Mouse (Mus musculus) kidney, adult 11 months (tissue): ENCODE results near the gene Rpap1.

Experiments used
- DNase-seq: peaks from one replicate; pipeline ENCODE4 v3.0.0; 2022

The Rpap1 gene

DNA sequence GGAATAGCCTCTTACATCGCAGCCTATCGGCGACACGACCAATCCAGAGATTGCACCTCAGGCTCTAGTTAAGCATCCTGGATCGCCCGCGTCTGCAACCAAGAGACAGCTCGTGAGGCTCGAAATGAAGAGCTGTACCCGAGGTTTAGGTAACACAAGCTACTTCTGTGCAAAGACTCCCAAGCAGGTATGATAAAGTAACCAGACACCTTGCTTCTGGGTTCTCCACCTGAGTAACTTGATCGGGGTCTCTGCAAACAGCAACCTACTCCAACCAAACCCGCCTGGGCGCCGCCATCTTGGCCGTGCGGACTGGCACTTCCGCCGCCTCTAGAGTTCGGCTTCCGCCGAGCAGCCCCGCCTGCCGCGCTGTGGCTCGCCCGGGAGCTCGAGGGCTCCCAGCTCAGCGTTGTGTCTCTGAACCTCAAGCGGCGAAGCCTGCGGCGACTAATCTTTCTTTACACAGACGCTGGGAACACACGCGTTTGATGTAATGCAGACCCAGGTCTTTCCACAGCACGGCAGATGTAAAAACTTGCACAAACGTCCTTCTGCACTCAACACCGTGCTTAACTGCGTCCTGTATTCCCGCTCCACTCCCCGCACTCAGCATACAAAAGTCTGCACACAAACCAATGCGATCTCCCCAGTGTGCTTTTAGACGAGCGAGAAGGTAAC, at the start of gene Rpap1:
Gene Rpap1 (minus strand): TSS at position 332 of the 678 bp plus-strand sequence.
- DNase-seq = peak; percentile 61

DNA sequence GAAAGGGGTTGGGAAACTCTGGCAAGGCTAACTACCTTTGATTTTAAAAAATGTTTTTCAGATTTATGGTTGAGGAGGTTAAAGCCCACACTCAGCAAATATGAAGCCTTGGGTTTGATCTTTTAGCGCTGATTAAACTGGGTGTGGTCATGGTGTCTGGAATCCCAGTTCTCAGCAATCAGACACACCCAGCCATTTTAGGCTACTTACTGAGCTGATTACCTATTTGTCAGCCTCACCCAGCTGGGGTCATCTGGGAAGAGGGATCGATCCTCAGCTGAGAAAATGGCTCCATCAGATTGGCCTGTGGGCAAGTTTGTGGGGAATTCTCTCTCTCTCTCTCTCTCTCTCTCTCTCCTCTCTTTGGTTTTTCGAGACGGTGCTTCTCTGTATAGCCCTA, 46.9 kb upstream of the Rpap1 start:
- no peak for DNase-seq

DNA sequence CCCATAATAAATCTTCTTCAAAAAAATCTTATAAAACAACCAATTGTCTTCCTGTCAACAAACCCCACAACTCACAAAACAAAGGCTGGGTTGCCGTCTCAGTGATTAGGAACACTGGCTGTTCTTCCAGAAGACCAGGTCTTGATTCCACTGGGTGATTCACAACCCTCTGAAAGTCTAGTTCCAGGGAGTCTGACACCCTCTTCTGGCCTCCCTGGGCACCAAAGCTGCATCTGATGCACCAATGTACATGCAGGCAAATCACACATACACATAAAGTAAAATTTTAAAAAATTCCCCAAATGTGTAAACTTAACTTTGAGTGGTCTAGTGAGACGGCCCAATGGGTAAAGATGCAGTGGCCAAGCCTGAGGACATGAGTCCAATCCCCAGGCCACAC, 43.2 kb upstream of the Rpap1 start:
- no peak for DNase-seq

DNA sequence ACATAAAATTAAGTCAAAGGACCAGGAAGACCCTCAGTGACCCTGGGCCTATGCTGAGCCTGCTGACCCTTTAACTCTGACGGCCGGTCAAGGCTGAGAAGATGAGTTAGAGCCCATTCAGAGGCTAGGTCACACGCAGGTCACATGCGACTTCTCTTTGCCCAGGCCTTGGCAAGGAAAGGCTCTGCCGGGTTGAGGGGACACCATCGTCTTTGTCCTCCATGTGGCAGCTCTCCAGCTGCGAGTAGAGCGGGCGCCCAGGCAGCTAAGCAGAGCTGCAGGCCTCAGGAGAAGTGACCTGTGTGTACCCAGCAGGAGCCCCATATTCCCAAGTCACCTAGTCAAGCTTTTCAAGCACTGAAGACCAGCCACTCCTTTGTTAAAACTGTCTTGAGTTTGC, 33.8 kb upstream of the Rpap1 start:
- DNase-seq = no peak

DNA sequence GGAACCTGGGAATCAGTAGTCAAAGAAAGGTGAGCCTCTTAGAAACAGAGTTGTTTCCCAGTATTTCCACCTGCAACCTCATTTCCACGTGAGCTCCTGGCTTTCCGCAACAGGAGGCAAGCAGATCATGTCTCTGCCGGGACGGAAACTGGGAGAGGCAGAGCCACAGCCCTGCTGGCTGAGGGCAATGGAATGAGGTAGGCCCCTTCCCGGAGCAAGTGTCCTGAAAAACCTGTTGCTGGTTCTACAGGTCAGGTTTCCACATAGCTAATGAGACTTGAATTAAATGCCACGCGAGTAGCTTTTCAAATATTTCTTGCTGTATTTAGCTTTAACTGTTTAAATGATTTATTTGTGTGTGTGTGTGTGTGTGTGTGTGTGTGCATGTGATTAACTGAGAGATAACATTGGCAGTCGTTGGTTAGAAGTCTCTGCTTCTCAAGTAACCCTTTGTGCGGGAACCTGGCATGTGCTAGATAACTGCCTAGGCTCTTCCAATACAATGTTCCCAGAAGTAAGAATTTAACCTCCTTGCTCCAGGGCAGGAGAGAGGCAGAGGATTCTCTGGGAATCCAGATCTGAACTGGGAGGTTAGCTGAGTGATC, 31.4 kb upstream of the Rpap1 start:
- DNase-seq = no peak

DNA sequence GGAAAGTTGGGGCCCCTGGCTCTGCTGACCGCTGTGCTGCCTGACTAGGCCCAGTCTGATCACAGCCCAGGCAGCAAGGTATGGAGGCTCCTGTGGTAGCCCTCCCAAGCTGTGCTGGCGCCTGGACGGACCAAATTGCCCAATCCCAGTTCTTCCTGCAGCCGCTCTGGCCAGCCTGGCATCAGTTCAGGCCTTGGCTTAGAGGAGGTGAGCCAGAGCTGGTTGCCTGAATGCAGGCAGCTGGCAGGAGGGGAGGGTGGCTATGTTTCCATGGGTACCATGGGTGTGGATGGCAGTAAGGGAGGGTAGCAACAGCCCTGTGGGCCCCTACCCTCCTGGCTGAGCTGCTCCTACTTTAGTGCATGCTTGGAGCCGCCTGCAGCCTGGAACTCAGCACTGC, 29.7 kb upstream of the Rpap1 start:
- DNase-seq = no peak

DNA sequence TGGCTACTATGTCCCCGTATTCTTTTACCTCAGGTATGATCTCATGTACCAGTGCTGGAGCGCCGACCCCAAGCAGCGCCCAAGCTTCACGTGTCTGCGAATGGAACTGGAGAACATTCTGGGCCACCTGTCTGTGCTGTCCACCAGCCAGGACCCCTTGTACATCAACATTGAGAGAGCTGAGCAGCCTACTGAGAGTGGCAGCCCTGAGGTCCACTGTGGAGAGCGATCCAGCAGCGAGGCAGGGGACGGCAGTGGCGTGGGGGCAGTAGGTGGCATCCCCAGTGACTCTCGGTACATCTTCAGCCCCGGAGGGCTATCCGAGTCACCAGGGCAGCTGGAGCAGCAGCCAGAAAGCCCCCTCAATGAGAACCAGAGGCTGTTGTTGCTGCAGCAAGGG, 29.3 kb upstream of the Rpap1 start:
- no peak for DNase-seq

DNA sequence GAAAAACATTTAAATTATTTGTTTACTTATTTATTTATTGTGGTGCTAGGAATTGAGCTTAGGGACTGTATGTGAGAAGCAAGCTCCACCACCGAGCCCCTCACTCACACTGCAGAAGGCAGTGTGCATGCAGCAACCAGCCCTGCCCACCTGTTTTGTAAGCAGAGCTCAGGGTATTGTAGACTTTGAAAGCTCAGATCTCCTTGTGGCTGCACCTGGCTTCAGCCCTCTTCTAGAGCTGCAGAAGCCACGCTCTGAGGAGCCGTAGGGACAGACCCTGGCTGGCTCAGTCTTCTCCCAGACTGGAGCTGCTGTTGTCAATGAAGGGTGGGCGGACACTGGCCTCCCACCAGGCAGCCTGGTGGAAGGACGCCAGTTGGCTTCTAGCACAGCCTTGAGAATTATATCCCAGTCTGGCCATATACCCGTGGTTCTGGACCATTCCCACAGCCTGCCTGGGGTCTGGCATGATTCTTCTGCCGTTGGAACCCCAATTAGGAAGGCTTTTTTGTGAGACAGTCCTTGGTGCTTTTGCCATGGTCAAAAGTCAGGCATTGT, 27.1 kb upstream of the Rpap1 start:
- DNase-seq = no peak

DNA sequence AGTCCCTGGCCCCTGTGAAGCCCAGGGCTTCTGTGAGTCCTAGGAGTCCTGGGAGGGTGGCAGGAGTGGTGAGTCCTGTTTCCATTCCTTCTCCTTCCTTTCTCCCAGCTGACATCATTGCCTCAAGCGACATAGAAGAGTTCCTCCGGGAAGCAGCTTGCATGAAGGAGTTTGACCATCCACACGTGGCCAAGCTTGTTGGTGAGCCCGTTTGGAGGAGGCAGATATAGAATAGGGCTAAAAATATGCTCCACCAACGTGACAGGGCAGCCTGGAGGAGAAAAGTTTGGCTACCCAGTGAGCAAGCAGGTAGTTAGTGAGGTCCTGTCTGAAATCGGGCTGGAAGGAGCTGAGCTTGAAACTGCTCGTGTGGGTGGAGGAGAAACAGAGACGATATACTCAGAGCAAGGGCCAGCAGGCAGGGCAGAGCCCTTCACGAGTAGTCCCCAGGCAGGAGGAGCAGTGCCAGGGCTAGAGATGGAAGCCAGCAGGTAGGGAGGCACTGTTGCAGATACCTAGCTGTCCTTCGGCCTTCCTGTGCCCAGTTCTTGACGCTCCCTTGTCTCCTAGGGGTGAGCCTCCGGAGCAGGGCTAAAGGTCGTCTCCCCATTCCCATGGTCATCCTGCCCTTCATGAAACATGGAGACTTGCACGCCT, 24.3 kb upstream of the Rpap1 start:
- DNase-seq = no peak

DNA sequence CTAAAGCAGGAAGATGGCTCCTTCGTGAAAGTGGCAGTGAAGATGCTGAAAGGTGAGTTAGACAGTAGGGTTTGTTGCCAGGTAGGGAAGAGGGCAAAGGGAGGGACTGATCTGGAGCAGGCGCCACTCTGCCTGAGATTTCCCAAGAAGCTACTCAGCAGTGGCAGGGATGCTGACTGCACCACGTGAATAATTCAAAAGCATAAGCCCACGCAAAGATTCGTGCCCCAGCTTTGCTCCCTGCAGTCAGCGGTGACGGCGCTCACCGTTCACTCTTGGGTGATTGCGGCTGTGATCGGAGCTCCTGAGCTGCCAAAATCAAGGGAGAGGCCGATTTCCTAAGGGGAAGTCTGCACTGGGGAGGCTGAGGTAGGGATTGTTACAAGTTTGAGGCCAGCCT, 23.6 kb upstream of the Rpap1 start:
- no peak for DNase-seq

DNA sequence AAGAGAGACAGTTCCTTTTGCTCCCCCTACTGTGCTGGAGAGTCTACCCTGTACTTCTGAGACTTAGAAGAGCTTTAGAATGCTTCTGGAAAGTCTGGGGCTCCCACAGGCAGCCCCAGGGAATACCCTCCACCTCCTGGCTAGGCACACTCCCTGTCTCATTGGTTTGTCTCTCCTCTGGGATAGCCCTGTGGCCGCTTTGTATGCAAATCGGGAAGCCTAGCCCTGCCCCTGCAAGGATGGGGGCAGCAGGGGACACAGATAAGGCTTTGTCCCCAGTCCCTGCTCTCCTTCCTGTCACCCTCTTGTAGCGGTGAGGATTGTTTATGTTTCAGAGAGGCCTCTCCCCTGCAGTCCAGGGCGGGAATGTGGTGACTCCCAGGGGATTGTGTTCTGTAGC, 21.5 kb upstream of the Rpap1 start:
- no peak for DNase-seq

DNA sequence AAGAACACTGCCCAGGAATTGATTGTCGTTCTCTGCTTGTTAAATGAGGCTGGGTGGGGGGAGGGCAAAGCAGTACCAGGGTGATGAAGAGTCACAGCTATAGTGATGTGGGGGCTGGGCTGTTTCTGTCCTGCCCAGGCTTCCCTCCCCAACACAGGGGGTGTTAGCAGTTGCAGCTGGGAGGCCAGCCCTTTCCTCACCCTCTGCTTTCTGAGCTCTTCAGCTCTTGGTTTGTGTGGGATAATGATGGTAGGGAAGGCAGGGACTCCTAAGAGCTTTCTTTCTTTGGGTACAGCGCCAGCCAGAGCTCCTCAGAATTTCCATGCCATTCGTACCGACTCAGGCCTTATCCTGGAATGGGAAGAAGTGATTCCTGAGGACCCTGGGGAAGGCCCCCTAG, 21.1 kb upstream of the Rpap1 start:
- DNase-seq = no peak

DNA sequence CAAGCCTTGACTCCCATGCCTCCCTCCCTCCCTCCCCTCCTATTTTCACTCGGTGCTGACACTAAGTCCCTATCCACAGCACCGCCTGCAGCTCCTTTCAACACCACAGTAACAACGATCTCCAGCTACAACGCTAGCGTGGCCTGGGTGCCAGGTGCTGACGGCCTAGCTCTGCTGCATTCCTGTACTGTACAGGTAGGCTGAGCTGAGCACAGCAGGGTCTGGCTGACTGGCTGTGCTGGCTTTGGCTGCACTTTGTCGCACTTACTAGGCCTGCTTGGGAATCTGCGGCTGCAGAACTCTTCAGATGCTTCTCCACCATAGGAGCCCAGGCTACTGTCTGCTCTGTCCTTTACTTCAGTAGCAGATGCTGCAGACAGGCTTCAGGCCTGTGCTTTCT, 18.2 kb upstream of the Rpap1 start:
- no peak for DNase-seq

DNA sequence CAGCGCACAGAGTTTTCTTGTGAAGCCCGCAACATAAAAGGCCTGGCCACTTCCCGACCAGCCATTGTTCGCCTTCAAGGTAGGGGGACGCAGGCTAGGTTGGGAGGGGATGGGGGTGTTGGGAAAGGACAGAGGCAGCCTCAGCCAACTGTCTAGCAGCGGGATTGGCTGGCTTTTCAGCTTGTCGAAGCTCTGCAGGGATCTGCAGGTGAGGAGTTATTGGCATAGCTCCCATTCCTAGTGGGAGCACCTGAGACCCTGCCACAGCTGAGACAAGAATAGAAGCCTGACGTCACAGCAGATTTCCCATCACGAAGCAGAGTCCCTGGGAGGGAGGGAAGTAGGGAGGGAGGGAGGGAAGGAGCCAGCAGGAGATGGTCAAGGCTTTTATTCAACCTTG, 17.4 kb upstream of the Rpap1 start:
- DNase-seq = no peak

DNA sequence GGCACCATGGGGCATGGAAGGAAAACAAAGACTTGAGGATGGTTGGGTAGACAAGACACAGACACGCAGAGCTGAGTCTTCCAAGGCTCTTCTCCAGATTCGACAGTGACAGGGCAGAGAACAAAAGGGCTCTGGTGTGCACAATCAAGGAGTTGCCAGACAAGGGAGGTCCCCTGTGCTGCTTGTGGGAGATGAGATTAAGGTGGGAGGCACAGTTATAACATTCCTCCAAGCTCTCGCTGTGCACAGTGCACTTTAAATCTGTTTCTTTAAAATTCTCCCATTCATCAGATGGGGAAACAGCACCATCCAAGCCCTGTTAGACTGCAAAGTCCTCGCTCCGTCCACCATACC, 16.9 kb upstream of the Rpap1 start:
- no peak for DNase-seq

DNA sequence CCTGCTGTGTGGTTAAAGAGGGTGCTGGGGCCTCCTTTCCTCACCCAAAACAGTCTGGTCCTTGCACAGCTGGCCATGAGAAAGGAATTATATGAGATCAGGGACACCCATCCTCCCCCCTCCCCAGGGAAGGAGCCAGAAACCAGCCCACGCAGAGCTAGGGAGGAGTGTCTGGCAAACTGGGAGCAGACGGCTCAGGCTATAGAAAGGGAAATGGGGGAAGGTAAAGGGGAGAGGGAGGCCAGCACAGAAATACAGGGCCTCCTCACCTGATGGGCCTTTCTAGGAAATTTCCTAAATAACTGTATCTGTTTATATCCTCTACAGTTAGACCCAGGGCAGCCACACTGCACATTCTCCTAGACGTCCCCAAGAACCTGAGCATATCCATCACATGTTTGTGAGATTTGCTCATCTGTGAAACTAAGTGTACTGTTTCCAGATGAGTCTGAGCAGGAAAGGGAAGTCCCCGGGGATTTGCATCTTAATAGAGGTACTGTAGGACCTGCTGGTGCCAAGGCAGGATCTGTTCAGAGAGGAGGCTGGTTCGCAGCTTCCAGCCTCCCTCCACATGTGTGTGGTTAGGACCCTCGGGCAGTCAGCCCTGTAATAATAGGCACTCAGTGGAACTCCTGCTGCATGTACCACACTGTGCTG, 16.4 kb upstream of the Rpap1 start:
- DNase-seq = no peak

DNA sequence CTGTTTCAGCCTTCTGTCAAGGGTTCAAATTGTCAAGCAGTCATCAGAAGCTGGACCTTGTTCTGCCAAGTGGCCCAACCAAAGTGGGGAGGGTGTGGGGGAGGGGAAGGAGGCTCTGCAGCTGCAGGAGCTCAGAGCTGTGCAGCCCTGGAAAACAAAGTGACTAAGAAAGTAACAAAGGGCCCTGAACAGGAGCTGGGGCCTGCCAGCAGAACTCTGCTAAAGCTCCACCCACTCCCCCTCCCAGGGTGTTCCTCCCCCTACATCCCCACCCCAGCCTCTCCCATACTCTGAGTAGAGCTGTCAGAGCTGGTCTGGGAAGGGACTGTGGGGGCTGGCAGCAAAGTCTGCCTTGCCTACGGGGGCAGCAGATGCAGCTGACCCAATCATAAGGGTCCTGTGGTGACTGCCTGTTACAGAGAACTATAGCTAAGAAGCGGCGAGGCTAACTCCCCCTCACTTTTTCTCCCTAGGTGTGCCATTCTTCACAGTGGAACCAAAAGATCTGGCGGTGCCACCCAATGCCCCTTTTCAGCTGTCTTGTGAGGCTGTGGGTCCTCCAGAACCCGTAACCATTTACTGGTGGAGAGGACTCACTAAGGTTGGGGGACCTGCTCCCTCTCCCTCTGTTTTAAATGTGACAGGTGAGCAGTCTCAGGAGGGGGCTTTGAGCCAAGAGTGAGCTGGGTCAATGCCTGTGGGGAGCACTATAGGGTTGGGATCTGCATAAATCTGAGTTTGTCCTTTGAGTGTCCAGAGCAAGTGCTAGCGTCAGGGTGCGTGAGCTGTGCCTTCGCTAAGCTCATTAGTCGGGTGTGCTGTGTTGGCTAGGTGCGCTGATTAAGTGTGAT, 15.7 kb upstream of the Rpap1 start:
- DNase-seq = no peak

DNA sequence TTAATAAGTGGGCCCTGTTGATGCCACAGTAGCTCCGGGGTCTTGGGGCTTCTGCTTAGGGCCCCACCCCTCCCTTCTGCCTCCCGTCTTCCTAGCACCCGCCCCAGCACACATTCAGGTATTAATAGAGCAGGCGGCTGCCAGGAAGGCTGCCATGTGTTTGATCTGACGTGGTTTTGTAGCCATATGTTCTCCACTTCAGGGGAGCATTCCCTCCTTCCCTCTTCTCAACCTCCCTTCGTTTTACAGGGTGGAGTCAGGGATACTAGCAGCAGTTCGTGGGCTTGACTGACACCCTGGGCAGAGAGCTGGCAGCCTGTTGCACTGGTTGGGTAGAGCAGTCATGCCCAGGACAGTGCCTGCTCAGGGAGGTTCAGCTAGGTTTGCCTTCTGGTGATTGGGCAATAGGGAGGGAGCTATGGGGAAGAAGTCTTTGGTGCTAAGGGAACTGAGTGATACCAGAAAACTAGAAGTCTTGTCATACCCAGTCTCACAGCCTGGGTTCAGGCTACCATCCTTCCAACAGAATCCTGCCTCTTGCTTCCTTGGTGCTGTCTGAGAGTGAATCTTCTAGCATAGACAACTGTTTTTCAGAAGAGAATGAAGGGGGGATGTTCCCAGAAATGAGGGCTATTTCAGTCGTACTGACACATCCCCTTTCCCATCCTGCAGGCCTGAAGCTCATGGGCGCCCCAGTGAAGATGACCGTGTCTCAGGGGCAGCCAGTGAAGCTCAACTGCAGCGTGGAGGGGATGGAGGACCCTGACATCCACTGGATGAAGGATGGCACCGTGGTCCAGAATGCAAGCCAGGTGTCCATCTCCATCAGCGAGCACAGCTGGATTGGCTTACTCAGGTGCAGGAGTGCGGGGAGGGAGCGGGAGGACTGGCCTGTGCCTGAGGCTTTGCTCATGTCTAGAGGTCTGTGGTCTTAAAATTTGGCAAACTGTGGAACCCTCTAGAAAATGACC, 13.8 kb upstream of the Rpap1 start:
- DNase-seq = no peak

DNA sequence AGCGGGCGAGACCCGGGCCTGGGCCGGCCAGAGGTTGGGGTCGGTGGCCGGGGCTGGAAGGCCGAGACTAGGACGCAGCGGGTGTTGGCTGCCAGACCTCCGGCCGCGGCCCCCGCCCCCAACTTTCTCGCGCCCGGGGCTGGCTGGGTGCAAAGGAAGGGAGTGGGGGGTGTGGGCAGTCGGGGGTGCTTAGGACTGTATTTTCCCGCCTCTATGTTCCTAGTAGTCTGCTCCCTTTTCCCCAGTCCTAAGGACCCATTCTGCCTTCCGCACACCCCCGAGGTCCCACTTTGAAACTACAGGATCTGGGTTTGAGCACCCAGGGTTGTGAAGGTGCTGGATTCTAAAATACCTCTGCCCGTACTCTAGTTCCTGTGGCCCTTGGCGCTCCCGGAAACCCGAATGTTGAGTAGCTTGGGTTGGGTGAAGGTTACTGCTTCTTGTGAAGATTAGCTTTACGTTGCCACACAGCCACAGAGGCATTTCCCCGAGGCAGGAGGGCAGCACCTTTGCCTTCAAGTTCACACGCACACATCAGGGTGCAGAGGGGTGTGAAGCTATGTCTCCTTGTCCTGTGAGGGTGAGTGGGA, 12.7 kb upstream of the Rpap1 start:
- no peak for DNase-seq

DNA sequence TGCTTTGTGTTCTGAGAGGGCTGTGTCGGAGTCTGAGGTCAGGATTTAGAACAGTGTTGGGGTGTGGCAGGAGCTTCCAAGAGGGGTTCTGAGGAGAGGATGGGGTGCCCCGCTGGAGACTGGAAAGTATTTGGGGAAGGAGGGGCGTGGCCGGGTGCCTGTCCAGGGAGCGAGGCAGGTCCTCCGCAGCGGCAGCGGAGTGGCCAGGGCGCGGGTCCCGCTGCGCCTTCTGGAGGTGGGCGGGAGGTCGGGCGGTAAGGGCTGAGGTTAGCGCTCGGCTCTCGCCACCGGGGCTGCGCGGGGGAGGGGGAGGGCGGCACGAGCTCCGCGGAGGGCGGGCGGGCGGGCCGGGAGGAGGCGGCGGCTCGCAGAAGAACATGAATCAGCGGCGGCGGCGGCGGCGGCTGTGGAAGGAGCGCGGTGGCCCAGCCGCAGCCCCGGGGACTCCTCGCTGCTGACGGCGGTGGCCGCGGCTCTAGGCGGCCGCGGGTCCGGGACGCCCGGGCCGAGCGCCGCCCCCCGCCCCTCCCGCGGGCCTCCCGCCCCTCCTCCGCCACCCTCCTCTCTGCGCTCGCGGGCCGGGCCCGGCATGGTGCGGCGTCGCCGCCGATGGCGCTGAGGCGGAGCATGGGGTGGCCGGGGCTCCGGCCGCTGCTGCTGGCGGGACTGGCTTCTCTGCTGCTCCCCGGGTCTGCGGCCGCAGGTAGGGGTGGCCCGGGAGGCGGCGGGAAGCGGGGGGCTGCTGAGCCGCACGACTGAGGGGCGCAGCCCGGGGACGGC, 12.0 kb upstream of the Rpap1 start:
- DNase-seq = no peak
